Mouse (Mus musculus) brain, embryonic 14.5 days (tissue): ENCODE data around the gene Ppp2r5c.

Source experiments
- CTCF ChIP-seq: fragments of 200-500 bp; IDR thresholded peaks from 2 replicates; pipeline ENCODE4 v1.5.1; 2012; ENCODE audit warnings: inconsistent platforms, mild to moderate bottlenecking, moderate library complexity, borderline replicate concordance; ENCODE audit not compliant: insufficient read depth, insufficient read length; ENCODE audit errors: extremely low read depth
- POLR2A ChIP-seq: fragments of 200-500 bp; IDR thresholded peaks from 2 replicates; pipeline ENCODE4 v1.6.1; 2012; ENCODE audit warnings: mild to moderate bottlenecking, inconsistent platforms, borderline replicate concordance; ENCODE audit not compliant: poor library complexity, insufficient read depth, insufficient read length, severe bottlenecking; ENCODE audit errors: extremely low read depth

DNA sequence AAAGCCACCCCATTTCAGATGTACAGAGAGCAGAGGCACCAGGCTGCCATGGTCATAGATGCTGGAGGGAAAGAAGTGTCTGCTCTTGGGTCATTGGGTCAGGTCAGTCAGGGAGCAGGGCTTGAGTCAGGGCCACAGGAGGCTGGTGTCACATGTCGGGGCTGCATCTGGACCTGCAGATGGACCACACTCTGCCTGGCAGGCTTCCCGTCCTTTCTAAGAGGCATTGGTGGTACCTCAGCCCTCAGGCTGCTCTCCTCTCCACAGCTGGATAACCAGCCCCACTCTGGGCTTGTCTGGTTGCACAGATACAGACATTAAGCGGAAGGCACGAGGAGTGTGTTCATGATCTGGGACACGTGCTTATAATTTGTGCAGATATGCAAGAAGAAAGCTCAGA is 61.8 kb downstream of the Ppp2r5c start:
- TF ChIP-seq CTCF: no peak
- TF ChIP-seq POLR2A: no peak
